Mouse (Mus musculus) stomach, postnatal 0 days (tissue): ENCODE data around the gene Ntf5.

Source experiments
- CTCF ChIP-seq: IDR thresholded peaks from 2 replicates; pipeline ENCODE4 v1.5.1; 2016; ENCODE audit warnings: antibody characterized with exemption, low read depth, mild to moderate bottlenecking, moderate library complexity
- EP300 ChIP-seq: optimal IDR thresholded peaks from 2 replicates; pipeline ENCODE3; 2016; ENCODE audit warnings: antibody characterized with exemption

GRCm38 (mm10) chr7:45417962-45418492 is 4.5 kb downstream of the Ntf5 start:
- no peak for TF ChIP-seq CTCF
- no peak for TF ChIP-seq EP300
